Mouse (Mus musculus) megakaryocyte-erythroid progenitor cell, adult 5-6 weeks (primary cell): ENCODE data around the gene Psmg4. TPM values are rescaled to one million over a fixed set of nuclear protein-coding genes. Genes with fewer than 3 reads are reported as not detected.

Source experiments
- ATAC-seq: replicated peaks from 2 replicates; pipeline ENCODE4 v1.8.0; 2016; ENCODE audit warnings: mild to moderate bottlenecking, inconsistent platforms; ENCODE audit not compliant: severe bottlenecking, poor library complexity, low FRiP score, low TSS enrichment
- total RNA-seq, 2 experiments: library from RNA; stranded (forward) in 1 of 2; stranded (reverse) in 1 of 2; fragments of 200-1000, 215-1000 nt in 1 of 2; fragments of >200 nt in 1 of 2; fragmentation: Nextera tagmentation in 1 of 2; gene quantifications; 2 replicates each; pipeline ENCODE4 v1.2.3; 2014 to 2017

Gene Psmg4
- total RNA-seq (2014; fragmentation: Nextera tagmentation) (53.4 and 73.9 TPM in 2 replicates), total RNA-seq (2017) (145 and 217 TPM in 2 replicates)

- ATAC-seq: peak; percentile 96
These were observed at the start of gene Psmg4 for GRCm38 (mm10) chr13:34162491-34163303. Psmg4 (plus strand) TSS chr13:34162964.

GRCm38 (mm10) chr13:34113086-34113485, 49.7 kb upstream of the Psmg4 start:
- ATAC-seq: no peak

DNA sequence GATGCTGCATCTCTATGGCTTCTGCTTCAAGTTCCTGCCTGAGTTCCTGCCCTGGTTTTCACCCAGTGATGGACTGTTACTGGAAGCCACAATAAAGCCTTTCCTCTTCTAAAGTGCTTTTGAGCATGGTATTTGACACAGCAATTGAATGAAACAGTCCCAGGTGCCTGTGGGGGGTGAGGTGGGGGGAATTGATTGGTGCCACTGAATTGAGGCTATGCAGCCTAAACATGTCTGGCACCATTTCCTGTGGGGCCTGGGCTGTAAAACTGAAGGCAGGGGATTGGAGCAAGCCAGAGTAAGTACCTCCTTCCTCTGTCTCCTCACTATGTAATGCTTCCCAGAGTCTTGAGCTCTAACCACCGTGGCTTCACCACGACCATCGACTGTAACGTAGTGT, 48.1 kb upstream of the Psmg4 start:
- ATAC-seq: no peak

DNA sequence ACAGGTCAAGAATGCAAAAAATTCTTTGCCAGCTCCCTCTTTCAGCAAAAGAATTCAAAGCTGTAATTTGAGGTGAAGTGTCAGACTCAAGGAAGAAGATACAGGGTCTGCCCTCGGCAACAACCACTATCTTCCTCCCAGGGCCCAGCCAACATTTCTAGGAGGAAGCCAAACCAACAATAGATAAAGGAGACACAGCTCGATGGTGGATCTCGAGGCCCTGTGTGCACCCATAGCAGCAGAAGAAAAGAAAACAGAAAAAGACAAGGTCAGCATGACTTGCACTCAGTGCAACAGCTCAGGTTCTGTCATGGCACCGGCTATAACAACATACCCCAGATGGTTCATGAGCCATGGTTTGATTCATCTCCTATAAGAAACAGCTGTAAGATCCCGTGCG, 46.3 kb upstream of the Psmg4 start:
- peak; percentile 15; the same call in 1 of the 2 replicates for ATAC-seq

DNA sequence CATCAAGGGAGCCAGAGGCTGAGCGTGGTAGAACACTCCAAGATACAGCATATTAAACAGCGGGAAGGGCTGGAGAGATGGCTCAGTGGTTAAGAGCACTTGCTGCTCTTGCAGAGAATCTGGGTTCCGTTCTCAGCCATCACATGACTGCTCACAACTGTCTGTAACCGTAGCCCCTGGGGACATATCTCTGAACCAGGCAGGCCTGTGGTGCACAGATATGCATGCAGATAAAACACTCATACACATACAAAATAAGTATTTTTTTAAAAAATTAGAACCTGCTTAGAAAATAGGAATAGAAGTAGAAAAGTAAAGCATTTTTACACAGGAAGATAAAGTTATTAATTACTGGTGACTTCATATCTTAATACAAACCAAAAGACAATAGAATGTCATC, 43.9 kb upstream of the Psmg4 start:
- ATAC-seq: peak; percentile 73

DNA sequence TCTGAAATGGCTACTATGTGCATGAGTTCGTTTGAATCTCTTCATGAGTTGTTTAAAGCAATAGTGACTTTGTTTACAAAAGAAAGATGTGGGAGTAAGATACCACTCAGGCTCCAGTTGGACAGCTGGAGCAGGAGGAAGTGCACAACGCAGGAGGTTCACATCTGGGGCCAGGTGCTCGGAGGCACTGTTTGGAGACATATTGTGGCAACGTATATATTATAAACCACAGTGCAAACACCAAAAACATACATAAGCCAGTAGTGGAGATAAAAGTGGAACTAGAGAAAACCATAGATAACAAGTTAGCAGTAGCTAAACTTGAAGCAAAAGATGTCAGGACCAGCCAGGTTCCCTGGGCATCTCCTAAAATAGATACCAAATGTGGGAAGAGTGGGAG, 43.4 kb upstream of the Psmg4 start:
- peak; percentile 38; the same call in 1 of the 2 replicates for ATAC-seq

DNA sequence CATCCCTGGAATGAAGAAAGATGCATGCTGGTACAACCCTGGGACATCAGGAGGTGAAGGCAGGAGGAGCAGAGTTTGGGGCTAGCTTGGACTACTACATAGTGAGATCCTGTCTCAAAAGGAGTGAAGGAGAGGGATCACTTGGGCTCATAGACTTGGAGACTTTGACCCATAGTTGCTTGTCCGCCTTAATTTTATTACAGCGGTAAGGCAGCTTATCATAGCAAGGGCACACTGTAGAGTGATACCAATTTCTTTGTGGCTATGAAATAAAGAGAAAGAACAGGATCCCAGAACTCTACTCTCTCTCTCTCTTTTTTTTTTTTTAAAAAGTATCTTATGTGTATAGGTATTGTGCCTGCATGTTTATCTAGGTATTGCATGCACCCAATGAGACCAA, 42.2 kb upstream of the Psmg4 start:
- ATAC-seq: no peak

- ATAC-seq: no peak
These were observed 37.1 kb upstream of the Psmg4 start for GRCm38 (mm10) chr13:34125711-34126110.

DNA sequence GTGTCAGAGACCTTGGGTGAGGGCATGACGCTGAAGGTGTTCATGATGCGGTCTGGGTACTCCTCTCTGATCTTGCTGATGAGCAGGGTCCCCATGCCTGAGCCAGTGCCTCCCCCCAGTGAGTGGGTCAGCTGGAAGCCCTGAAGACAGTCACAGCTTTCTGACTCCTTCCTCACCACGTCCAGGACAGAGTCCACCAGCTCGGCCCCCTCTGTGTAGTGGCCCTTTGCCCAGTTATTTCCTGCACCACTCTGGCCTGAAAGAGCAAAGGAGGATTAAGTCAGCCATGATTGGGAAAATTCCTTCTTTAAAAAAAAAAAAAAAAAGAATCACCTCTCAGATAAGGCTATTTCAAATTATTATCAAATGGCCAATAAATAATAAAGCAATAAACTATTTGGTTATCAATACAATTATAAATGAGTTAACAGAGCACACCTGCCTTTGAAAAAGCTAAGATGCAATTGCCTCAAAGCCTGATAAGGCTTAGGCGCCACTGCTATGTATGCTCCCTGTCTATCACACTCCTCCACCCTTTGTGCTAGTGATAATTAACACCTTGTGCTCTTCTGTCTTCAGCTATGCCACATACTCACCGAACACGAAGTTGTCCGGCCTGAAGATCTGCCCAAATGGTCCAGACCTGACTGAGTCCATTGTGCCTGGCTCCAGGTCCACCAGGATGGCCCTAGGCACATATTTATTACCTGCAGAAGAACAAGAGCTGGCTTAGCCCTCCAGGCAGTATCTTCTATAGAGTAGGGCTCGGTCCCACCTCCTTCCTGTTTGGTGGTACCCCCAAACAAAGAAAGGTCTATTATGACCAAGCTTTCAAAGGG, 34.3 kb upstream of the Psmg4 start:
- ATAC-seq: no peak

- ATAC-seq: no peak; the same call in 1 of the 2 replicates
These were observed 33.1 kb upstream of the Psmg4 start for GRCm38 (mm10) chr13:34129485-34130225.

- peak; percentile 21; the same call in 1 of the 2 replicates for ATAC-seq
These were observed 32.5 kb upstream of the Psmg4 start, which contains the start of gene Tubb2b for GRCm38 (mm10) chr13:34130226-34130731. Tubb2b (minus strand) TSS chr13:34130466.

GRCm38 (mm10) chr13:34131011-34131707, 31.6 kb upstream of the Psmg4 start:
- peak; percentile 62 for ATAC-seq

- ATAC-seq: peak; percentile 60; the same call in 1 of the 2 replicates
These were observed 31.1 kb upstream of the Psmg4 start for GRCm38 (mm10) chr13:34131708-34132060.

GRCm38 (mm10) chr13:34132299-34132698, 30.5 kb upstream of the Psmg4 start:
- ATAC-seq: no peak

- ATAC-seq: no peak
These were observed 29.9 kb upstream of the Psmg4 start for GRCm38 (mm10) chr13:34132875-34133274.

DNA sequence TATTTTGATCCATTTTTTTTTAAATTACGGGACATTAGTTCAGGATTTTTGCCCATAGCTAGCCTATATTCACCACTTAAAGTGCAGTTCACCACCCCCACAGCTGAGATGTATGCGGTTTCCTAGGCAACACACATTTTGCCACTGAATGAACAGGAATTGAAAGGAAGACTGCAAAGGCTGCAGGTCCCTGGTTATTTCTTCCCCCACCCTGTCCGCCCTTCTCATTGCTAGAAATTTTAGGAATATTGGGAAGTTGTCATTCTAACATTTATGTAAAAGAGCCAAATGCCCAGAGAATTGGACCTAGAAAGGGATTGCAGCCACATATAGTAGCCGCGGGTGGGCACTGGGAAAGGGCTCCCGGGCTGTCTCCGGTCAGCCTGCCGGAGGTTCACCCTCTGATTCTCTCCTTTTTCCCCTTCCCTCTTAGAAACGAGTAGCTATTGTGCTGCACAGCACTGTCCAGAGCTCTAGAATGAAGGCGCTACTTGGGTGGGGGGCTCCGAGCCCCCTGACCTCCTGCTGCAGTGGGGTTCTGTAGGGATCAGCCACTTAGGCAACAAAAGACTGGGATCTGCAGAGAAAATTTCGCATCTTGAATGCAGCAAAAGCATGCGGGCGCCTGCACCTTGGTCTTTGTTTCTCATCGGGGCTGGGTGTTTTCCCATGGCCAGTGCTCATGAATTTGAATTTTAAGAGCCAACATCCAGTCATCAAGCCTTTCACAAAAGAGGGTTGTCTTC, 29.3 kb upstream of the Psmg4 start:
- no peak for ATAC-seq

DNA sequence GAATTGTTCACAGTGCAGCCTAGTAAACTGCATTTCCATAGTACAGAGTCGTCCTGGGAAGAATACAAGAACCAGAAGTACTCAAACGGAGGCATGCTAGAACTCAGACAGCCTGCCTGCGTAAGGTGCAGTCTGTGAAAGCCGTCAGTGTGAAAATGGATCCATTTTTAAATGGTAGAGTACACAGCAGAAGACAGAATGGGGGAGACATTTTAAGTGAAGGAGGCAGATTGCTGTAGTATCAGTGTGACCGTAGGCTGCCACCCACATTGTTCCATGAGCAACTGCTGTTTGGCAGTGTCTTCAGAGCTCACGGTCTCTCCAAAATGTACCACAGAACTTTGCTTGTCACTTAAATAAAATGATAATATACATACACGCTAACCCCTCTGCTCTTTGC, 28.5 kb upstream of the Psmg4 start:
- ATAC-seq: no peak

- no peak for ATAC-seq
These were observed 26.2 kb upstream of the Psmg4 start for GRCm38 (mm10) chr13:34136605-34137004.
